Mouse (Mus musculus) testis, adult 2 months (tissue): ENCODE data around the gene Muc3a.

Experiments
- CTCF ChIP-seq: fragments of 200-500 bp; IDR thresholded peaks from 2 replicates; pipeline ENCODE4 v1.5.1; 2012; ENCODE audit warnings: low read depth, mild to moderate bottlenecking, inconsistent platforms, low read length, moderate library complexity; ENCODE audit not compliant: control insufficient read depth, insufficient read depth, insufficient replicate concordance
- POLR2A ChIP-seq: fragments of 200-500 bp; IDR thresholded peaks from 2 replicates; pipeline ENCODE4 v1.6.1; 2012; ENCODE audit warnings: low read depth, mild to moderate bottlenecking, inconsistent platforms, low read length, moderate library complexity; ENCODE audit not compliant: control insufficient read depth

DNA sequence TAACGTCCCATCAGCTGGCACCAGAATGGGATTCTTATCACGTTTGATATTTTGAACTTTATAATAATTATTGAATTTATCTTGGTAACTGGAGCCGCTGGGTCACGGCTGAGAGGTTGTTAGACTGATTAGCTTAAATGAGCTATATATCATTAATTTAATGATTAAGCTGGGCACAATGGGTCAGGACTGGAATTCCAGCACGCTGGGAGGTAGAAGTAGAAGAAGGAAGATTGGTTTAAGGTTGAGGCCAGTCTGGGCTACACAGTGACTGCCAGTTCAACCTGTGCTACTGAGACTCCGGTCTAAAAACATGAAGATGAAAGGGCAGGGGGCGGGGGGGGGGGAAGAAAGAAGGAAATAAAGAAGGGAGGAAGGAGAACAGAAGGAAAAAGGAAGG, 40.7 kb downstream of the Muc3a start:
- TF ChIP-seq POLR2A (no peak), CTCF (no peak)
